Mouse (Mus musculus): ENCODE results near the gene Olfr835. TPM values are rescaled to one million over a fixed set of nuclear protein-coding genes. Genes with fewer than 3 reads are reported as not detected.

Gene Olfr835
- not detected in 2 replicates for polyA plus RNA-seq (2015; fragmentation: Nextera tagmentation; extraction: Ambion mirVana)

GRCm38 (mm10) chr9:19032435-19032834 lies at the start of gene Olfr835:
Olfr835 (plus strand) TSS chr9:19032735.
- H3K27me3 ChIP-seq (ENCODE audit: control insufficient read depth, insufficient read depth, low read depth, low read length), result no peaks in the 10 kb centered on the region
- WGBS, result 63% methylated on average over 1 of the region's 1 CpGs
- ATAC-seq, result no peak

GRCm38 (mm10) chr9:18987690-18988089 lies 44.8 kb upstream of the Olfr835 start, which contains the start of gene Olfr834:
Olfr834 (plus strand) TSS chr9:18987990.
- Histone ChIP-seq H3K4me1 (ENCODE audit: control insufficient read depth, insufficient read depth, low read length) (no peaks in the 10 kb centered on the region), H3K36me3 (ENCODE audit: control insufficient read depth, insufficient read depth, low read length) (no peaks in the 10 kb centered on the region), H3K9me3 (replicated peaks; ENCODE audit: control insufficient read depth, low read length, poor library complexity, severe bottlenecking) (peaks cover 3% of the 10 kb centered on the region; the same call in 1 of the 2 replicates), H3K27me3 (ENCODE audit: control insufficient read depth, insufficient read depth, low read depth, low read length) (no peaks in the 10 kb centered on the region), H3K4me3 (ENCODE audit: low read depth, low read length) (no peak within 1 kb of the TSS), H3K4me2 (ENCODE audit: low read length) (no peak within 1 kb of the TSS), H3K27ac (ENCODE audit: low read length) (no peak within 1 kb of the TSS), H3K9ac (ENCODE audit: low read depth, low read length) (no peak within 1 kb of the TSS)
- no peak for ATAC-seq
- WGBS, result 85% methylated on average over 3 of the region's 3 CpGs

More at GRCm38 (mm10) chr9:19032435-19032834, at the start of gene Olfr835:
- no peaks in the 10 kb centered on the region for H3K4me1 ChIP-seq (ENCODE audit: control insufficient read depth, insufficient read depth, low read length)
- peaks cover 2% of the 10 kb centered on the region; the same call in 1 of the 2 replicates for H3K9me3 ChIP-seq (replicated peaks; ENCODE audit: control insufficient read depth, low read length, poor library complexity, severe bottlenecking)
- H3K4me2 ChIP-seq (ENCODE audit: low read length), result no peak within 1 kb of the TSS
- H3K27ac ChIP-seq (ENCODE audit: low read length), result no peak within 1 kb of the TSS
- no peak within 1 kb of the TSS for H3K4me3 ChIP-seq (ENCODE audit: low read depth, low read length)
- H3K36me3 ChIP-seq (ENCODE audit: control insufficient read depth, insufficient read depth, low read length), result no peaks in the 10 kb centered on the region
- no peak within 1 kb of the TSS for H3K9ac ChIP-seq (ENCODE audit: low read depth, low read length)

GRCm38 (mm10) chr9:19084986-19085385 lies 52.5 kb downstream of the Olfr835 start:
- ATAC-seq, result no peak
- 35% methylated on average over 3 of the region's 3 CpGs for WGBS

More at GRCm38 (mm10) chr9:19084986-19085385, 52.5 kb downstream of the Olfr835 start:
- Histone ChIP-seq H3K27ac (ENCODE audit: low read length) (no peak overlapping the region), H3K4me1 (ENCODE audit: control insufficient read depth, insufficient read depth, low read length) (no peaks in the 10 kb centered on the region), H3K27me3 (ENCODE audit: control insufficient read depth, insufficient read depth, low read depth, low read length) (no peaks in the 10 kb centered on the region), H3K9me3 (replicated peaks; ENCODE audit: control insufficient read depth, low read length, poor library complexity, severe bottlenecking) (peaks cover 5% of the 10 kb centered on the region; the same call in 1 of the 2 replicates), H3K4me2 (ENCODE audit: low read length) (no peak overlapping the region), H3K36me3 (ENCODE audit: control insufficient read depth, insufficient read depth, low read length) (no peaks in the 10 kb centered on the region), H3K9ac (ENCODE audit: low read depth, low read length) (no peak overlapping the region), H3K4me3 (ENCODE audit: low read depth, low read length) (no peak overlapping the region)

Other genes starting within 250 kb of the Olfr835 start
- not detected in 2 replicates for gene Olfr828, start 213.2 kb upstream of the Olfr835 start, polyA plus RNA-seq (2015; fragmentation: Nextera tagmentation; extraction: Ambion mirVana)
- not detected in 2 replicates for gene Olfr829, start 177.8 kb upstream of the Olfr835 start, polyA plus RNA-seq (2015; fragmentation: Nextera tagmentation; extraction: Ambion mirVana)
- not detected in 2 replicates for gene Olfr830, start 158.0 kb upstream of the Olfr835 start, polyA plus RNA-seq (2015; fragmentation: Nextera tagmentation; extraction: Ambion mirVana)
- gene Olfr832, start 95.6 kb upstream of the Olfr835 start, polyA plus RNA-seq (2015; fragmentation: Nextera tagmentation; extraction: Ambion mirVana), result not detected in 2 replicates
- not detected in 2 replicates for gene Olfr834, start 44.7 kb upstream of the Olfr835 start, polyA plus RNA-seq (2015; fragmentation: Nextera tagmentation; extraction: Ambion mirVana)
- gene Olfr836, start 87.6 kb downstream of the Olfr835 start, polyA plus RNA-seq (2015; fragmentation: Nextera tagmentation; extraction: Ambion mirVana), result not detected in 2 replicates
- gene Olfr837, start 103.6 kb downstream of the Olfr835 start, polyA plus RNA-seq (2015; fragmentation: Nextera tagmentation; extraction: Ambion mirVana), result not detected in 2 replicates
- gene Olfr839-ps1, start 144.6 kb downstream of the Olfr835 start, polyA plus RNA-seq (2015; fragmentation: Nextera tagmentation; extraction: Ambion mirVana), result not detected in 2 replicates
- not detected in 2 replicates for gene Olfr843, start 219.3 kb downstream of the Olfr835 start, polyA plus RNA-seq (2015; fragmentation: Nextera tagmentation; extraction: Ambion mirVana)

Data from midbrain, embryonic 16.5 days (tissue).